Mouse (Mus musculus): Measurements from ENCODE around the gene Tnfrsf4.

The Tnfrsf4 gene

DNA sequence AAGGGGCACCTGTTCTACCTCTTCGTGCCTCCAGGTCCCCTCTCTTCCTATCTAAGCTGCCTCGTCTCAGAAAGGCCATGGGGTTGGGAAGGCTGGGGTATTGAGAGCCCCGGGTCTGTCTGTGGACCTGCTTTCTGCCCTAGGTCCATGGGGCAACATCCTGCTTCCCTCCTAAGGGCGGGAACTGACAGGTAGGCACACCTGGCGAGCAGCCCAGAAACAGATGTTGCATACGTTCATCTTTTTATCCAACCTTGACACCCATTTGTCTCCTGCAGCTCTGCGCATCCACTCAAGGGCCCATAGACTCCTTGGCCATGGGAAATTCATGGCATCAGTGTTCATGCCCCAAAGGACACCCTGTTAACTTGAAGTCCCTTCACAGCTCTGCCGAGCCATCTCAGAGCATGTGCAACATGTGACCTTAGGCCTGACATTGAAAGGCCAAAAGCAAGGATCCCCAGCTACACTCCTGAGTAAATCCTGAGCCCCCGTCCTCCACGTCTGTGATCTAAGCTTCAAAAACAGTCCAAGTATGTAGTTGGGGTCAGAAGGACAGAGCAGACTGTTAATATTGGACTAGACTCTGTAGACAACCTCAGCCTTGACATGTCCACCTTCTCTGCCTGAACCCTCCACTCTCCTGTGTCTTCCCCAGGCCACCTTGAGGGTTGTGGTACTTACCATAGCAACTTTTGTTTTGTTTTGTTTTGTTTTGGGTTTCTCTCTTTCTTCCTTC lies 51.7 kb downstream of the Tnfrsf4 start:
- no peak for DNase-seq (ENCODE audit: low read depth, low spot score)

All from embryo, embryonic 11.5 days (tissue).